Mouse (Mus musculus) liver, embryonic 14.5 days (tissue): ENCODE results near the gene Smoc1.

Experiments used
- CTCF ChIP-seq: IDR thresholded peaks from 2 replicates; pipeline ENCODE4 v1.5.1; 2016; ENCODE audit warnings: antibody characterized with exemption, low read depth, control low read depth
- EP300 ChIP-seq: IDR thresholded peaks from 2 replicates; pipeline ENCODE4 v1.6.1; 2016; ENCODE audit warnings: antibody characterized with exemption, low read depth

DNA sequence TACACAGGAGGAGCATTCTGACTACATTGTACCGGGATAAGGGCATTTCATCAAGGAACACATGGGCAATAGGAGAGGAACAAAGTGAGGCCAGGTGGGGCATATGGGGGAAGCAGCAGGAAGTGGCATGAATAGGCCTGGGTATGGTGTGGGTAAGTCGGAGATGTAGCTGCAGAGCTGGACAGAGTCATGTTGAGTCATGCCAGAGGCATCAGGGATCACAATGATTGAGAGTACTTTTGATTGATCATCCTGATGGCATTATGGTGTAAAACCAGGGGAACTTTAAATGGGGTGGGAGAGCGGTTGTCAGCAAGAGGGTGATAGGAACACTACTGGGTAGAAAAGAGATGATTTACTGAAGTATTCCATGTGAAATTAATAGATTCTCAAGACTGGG lies 146.4 kb downstream of the Smoc1 start:
- TF ChIP-seq CTCF (no peak), EP300 (no peak)
